Mouse (Mus musculus) gastrocnemius, postnatal 14 days (tissue): ENCODE measurements around the gene Igf2r. TPM values are rescaled to one million over a fixed set of nuclear protein-coding genes. Genes with fewer than 3 reads are reported as not detected.

Experiments
- DNase-seq: peaks from one replicate; pipeline ENCODE4 v3.0.0; 2021; ENCODE audit warnings: mixed read lengths
- intact Hi-C: fragments of 180-260 bp; cut with DNase I; formaldehyde crosslinking; loops from one replicate; pipeline ENCODE4 v1.15.1; 2025; ENCODE audit warnings: low total_unique reads
- long read RNA-seq, 2 experiments: library from polyadenylated mRNA; stranded (forward); transcript quantifications; one replicate each; pipeline ENCODE4 v2.0.0; 2021
- total RNA-seq, 2 experiments: library from RNA; stranded (reverse); gene quantifications; 2 replicates each; pipeline ENCODE4 v1.2.3; 2021

The Igf2r gene
- total RNA-seq = 10 to 100 TPM; 64.3 to 72.6 TPM
- long read RNA-seq, experiment 1, partial matches to known transcripts = 15 of 23 reads
- long read RNA-seq, experiment 1, other reads (novel, unspliced or antisense) = 8 of 23 reads
- long read RNA-seq, experiment 2, full-length matches to known transcripts = 8 of 24 reads
- long read RNA-seq, experiment 2, partial matches to known transcripts = 10 of 24 reads
- long read RNA-seq, experiment 2, other reads (novel, unspliced or antisense) = 6 of 24 reads

- intact Hi-C loops = no loop called here
- peak; percentile 83 for DNase-seq
These were observed at the start of gene Igf2r for GRCm38 (mm10) chr17:12769380-12769921. Gene Igf2r (minus strand): TSS chr17:12769664.

GRCm38 (mm10) chr17:12815885-12816284, 46.4 kb upstream of the Igf2r start:
- intact Hi-C loops = no loop called here
- DNase-seq = no peak

GRCm38 (mm10) chr17:12814502-12814901, 45.0 kb upstream of the Igf2r start:
- intact Hi-C loops = loop anchor here (5.0 kb wide), 3 partner anchors 107 to 397 kb away; no protein-coding TSS in a partner anchor
- no peak for DNase-seq

- intact Hi-C loops = loop anchor here (5.0 kb wide), 3 partner anchors 104 to 394 kb away; no protein-coding TSS in a partner anchor
These were observed 41.5 kb upstream of the Igf2r start for GRCm38 (mm10) chr17:12810973-12811303.

GRCm38 (mm10) chr17:12810103-12810972, 40.9 kb upstream of the Igf2r start:
- peak; percentile 66 for DNase-seq
- intact Hi-C loops = loop anchor here (5.0 kb wide), 3 partner anchors 103 to 393 kb away; no protein-coding TSS in a partner anchor

More at GRCm38 (mm10) chr17:12810973-12811303, 41.5 kb upstream of the Igf2r start:
- DNase-seq = no peak

GRCm38 (mm10) chr17:12808851-12809250, 39.4 kb upstream of the Igf2r start:
- no peak for DNase-seq
- intact Hi-C loops = no loop called here

GRCm38 (mm10) chr17:12804584-12805445, 35.4 kb upstream of the Igf2r start:
- DNase-seq = no peak
- intact Hi-C loops = no loop called here

- DNase-seq = no peak
- intact Hi-C loops = no loop called here
These were observed 32.5 kb upstream of the Igf2r start for GRCm38 (mm10) chr17:12801861-12802540.

- intact Hi-C loops = no loop called here
- DNase-seq = no peak
These were observed 30.2 kb upstream of the Igf2r start for GRCm38 (mm10) chr17:12799368-12800275.

- intact Hi-C loops = no loop called here
- no peak for DNase-seq
These were observed 29.1 kb upstream of the Igf2r start for GRCm38 (mm10) chr17:12798571-12798970.

- DNase-seq = no peak
- intact Hi-C loops = no loop called here
These were observed 28.1 kb upstream of the Igf2r start for GRCm38 (mm10) chr17:12797427-12798029.

GRCm38 (mm10) chr17:12796633-12797032, 27.2 kb upstream of the Igf2r start:
- intact Hi-C loops = no loop called here
- DNase-seq = no peak

- DNase-seq = peak; percentile 82
- intact Hi-C loops = no loop called here
These were observed 24.4 kb upstream of the Igf2r start for GRCm38 (mm10) chr17:12793660-12794406.

GRCm38 (mm10) chr17:12792422-12793206, 23.1 kb upstream of the Igf2r start:
- intact Hi-C loops = no loop called here

GRCm38 (mm10) chr17:12791420-12791819, 22.0 kb upstream of the Igf2r start:
- intact Hi-C loops = no loop called here
- DNase-seq = peak; percentile 32

More at GRCm38 (mm10) chr17:12792422-12793206, 23.1 kb upstream of the Igf2r start:
- peak; percentile 74 for DNase-seq

- no peak for DNase-seq
- intact Hi-C loops = no loop called here
These were observed 21.6 kb upstream of the Igf2r start for GRCm38 (mm10) chr17:12791079-12791406.
